Mouse (Mus musculus): ENCODE data around the gene Nup107. TPM values are rescaled to one million over a fixed set of nuclear protein-coding genes. Genes with fewer than 3 reads are reported as not detected.
A peak's percentile ranks its signal among the peaks of the same experiment; 100 is the strongest.

Gene Nup107
- polyA plus RNA-seq, 1 experiment from 2014 or later = 97.7 TPM

GRCm38 (mm10) chr10:117799806-117800205 lies 7.3 kb upstream of the Nup107 start:
- Histone ChIP-seq H3K4me1 (replicated peaks) (peaks cover 4% of the 10 kb centered on the region; the same call in 1 of the 2 replicates), H3K4me2 (no peak overlapping the region), H3K4me3 (replicated peaks) (no peak overlapping the region), H3K36me3 (no peaks in the 10 kb centered on the region), H3K9me3 (peaks cover 3% of the 10 kb centered on the region; the same call in 1 of the 2 replicates), H3K27ac (peak overlapping the region; percentile 84), H3K27me3 (no peaks in the 10 kb centered on the region), H3K9ac (replicated peaks) (no peak overlapping the region)
- ATAC-seq (ENCODE audit: insufficient number of reproducible peaks, insufficient read depth, low FRiP score, low TSS enrichment, low read depth) = no peak
- WGBS = 86% methylated on average over 11 of the region's 11 CpGs

DNA sequence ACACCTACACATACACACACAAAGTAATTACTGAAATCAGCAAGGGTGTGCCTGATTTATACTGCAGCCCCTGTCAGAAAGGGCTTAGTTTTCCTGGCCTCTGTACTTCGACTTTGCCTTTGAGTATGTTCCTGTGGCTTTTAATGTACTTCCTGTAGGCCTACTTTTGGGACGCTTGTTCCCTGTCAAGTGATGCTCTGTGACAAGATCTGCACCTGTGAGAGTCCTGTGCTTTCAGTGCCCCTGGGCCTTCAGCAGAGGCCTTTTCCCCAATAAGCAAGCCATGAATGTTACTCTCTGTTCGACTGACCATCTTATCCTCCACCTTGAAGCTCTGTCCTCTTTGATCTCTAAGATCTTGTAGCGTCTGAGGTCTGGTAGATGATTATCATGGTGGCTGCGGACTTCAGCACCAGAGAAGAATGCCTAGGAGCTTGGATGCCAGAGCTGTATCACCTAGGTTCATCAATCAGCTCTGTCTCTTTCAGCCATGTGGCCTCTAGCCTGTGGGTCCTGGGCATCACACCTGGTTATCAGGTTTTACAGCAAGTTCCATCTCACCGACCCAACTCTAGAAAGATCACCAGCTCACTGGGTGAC lies 6.0 kb upstream of the Nup107 start:
- Histone ChIP-seq H3K9ac (replicated peaks) (no peak overlapping the region), H3K27ac (0 out of 2 replicates have a peak overlapping the region, but pooled peaks have one; percentile 54), H3K4me3 (replicated peaks) (no peak overlapping the region), H3K9me3 (peaks cover 3% of the 10 kb centered on the region; the same call in 1 of the 2 replicates), H3K4me2 (no peak overlapping the region), H3K36me3 (no peaks in the 10 kb centered on the region), H3K4me1 (replicated peaks) (peaks cover 4% of the 10 kb centered on the region; the same call in 1 of the 2 replicates), H3K27me3 (no peaks in the 10 kb centered on the region)
- 69% methylated on average over 6 of the region's 6 CpGs for WGBS
- ATAC-seq (ENCODE audit: insufficient number of reproducible peaks, insufficient read depth, low FRiP score, low TSS enrichment, low read depth) = no peak

DNA sequence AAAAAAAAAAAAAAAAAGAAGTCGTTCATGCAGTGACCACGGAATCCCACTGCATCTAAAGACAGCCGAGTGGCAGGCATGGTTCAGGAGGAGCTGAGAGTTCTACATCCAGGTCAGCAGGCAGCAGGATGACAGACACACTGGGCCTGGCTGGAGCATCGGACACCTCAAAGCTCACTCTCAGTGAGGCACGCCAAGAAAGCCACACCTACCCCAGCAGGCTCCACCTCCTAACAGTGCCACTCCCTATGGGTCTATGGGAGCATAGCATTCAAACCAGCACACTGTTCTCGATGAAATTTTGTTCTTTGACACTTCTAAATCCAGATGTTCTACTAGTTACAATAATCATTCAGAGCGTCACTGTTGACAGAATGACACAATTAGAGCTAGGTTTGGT lies 5.2 kb upstream of the Nup107 start:
- no peaks in the 10 kb centered on the region for H3K27me3 ChIP-seq
- no peak overlapping the region for H3K4me3 ChIP-seq (replicated peaks)
- H3K9ac ChIP-seq (replicated peaks) = no peak overlapping the region
- 76% methylated on average over 7 of the region's 7 CpGs for WGBS
- H3K4me2 ChIP-seq = no peak overlapping the region
- H3K9me3 ChIP-seq = peaks cover 3% of the 10 kb centered on the region; the same call in 1 of the 2 replicates
- H3K27ac ChIP-seq = no peak overlapping the region
- H3K36me3 ChIP-seq = no peaks in the 10 kb centered on the region
- ATAC-seq (ENCODE audit: insufficient number of reproducible peaks, insufficient read depth, low FRiP score, low TSS enrichment, low read depth) = no peak
- H3K4me1 ChIP-seq (replicated peaks) = peaks cover 4% of the 10 kb centered on the region; the same call in 1 of the 2 replicates

- no peak overlapping the region for H3K27ac ChIP-seq
- H3K4me3 ChIP-seq (replicated peaks) = no peak overlapping the region
- 88% methylated on average over 12 of the region's 12 CpGs for WGBS
- H3K9ac ChIP-seq (replicated peaks) = no peak overlapping the region
- no peak for ATAC-seq (ENCODE audit: insufficient number of reproducible peaks, insufficient read depth, low FRiP score, low TSS enrichment, low read depth)
- peaks cover 3% of the 10 kb centered on the region; the same call in 1 of the 2 replicates for H3K9me3 ChIP-seq
- H3K27me3 ChIP-seq = no peaks in the 10 kb centered on the region
- no peaks in the 10 kb centered on the region for H3K36me3 ChIP-seq
- H3K4me1 ChIP-seq (replicated peaks) = peaks cover 4% of the 10 kb centered on the region; the same call in 1 of the 2 replicates
- H3K4me2 ChIP-seq = no peak overlapping the region
Measured at GRCm38 (mm10) chr10:117797106-117797505, 4.6 kb upstream of the Nup107 start.

DNA sequence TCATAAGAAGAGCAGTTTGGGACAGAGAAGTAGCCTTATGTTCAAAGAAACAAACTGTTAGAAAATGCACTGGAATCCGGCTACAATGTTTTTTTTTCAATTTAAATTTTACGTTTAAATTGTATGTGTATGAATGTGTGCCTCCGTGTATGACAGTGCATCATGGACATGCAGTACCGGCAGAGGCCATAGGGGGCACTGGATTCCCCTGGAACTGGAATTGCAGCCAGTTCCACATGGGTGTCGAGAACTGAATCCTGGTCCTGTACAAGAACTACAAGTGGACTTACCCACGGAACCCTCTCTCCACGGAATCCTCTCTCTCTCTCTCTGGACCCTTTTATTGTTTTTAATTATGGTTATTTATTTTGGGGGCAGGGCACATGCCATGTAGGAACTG lies 3.7 kb upstream of the Nup107 start:
- Histone ChIP-seq H3K4me3 (replicated peaks) (no peak overlapping the region), H3K4me1 (replicated peaks) (peaks cover 11% of the 10 kb centered on the region), H3K27me3 (no peaks in the 10 kb centered on the region), H3K9ac (replicated peaks) (no peak overlapping the region), H3K9me3 (peaks cover 3% of the 10 kb centered on the region; the same call in 1 of the 2 replicates), H3K36me3 (no peaks in the 10 kb centered on the region), H3K27ac (no peak overlapping the region), H3K4me2 (no peak overlapping the region)
- no peak for ATAC-seq (ENCODE audit: insufficient number of reproducible peaks, insufficient read depth, low FRiP score, low TSS enrichment, low read depth)
- 91% methylated on average over 7 of the region's 7 CpGs for WGBS

DNA sequence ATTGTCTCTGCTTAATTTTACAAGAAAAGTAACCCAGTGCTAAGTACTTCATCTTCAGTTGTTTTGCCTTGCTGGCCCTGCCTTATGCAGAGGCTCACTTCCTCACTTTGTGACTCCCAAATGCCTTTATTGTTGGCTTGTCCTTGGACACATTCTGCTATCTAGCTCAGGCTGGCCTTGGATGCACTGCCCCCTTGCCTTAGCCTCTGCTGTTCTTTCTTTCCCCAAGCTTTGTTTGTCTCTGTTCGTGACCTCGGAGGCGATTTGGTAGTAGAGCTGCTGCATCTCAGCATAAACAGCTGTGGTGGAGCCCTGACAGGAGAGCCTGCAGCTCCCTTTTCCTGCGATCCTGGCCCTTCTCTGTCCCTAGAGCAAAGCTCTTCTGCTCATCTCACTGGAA lies 2.7 kb upstream of the Nup107 start:
- H3K27me3 ChIP-seq = no peaks in the 10 kb centered on the region
- H3K9me3 ChIP-seq = peaks cover 3% of the 10 kb centered on the region; the same call in 1 of the 2 replicates
- no peak overlapping the region for H3K4me3 ChIP-seq (replicated peaks)
- ATAC-seq (ENCODE audit: insufficient number of reproducible peaks, insufficient read depth, low FRiP score, low TSS enrichment, low read depth) = no peak
- H3K27ac ChIP-seq = no peak overlapping the region
- WGBS = 73% methylated on average over 4 of the region's 4 CpGs
- H3K9ac ChIP-seq (replicated peaks) = no peak overlapping the region
- peaks cover 18% of the 10 kb centered on the region for H3K4me1 ChIP-seq (replicated peaks)
- peaks cover 2% of the 10 kb centered on the region; the same call in 1 of the 2 replicates for H3K36me3 ChIP-seq
- no peak overlapping the region for H3K4me2 ChIP-seq

- Histone ChIP-seq H3K4me3 (replicated peaks) (peak overlapping the region; percentile 87; the same call in 1 of the 2 replicates), H3K4me1 (replicated peaks) (peaks cover 15% of the 10 kb centered on the region), H3K27ac (peak overlapping the region; percentile 80), H3K27me3 (no peaks in the 10 kb centered on the region), H3K4me2 (peak overlapping the region; percentile 53), H3K36me3 (peaks cover 8% of the 10 kb centered on the region; the same call in 1 of the 2 replicates), H3K9ac (replicated peaks) (no peak overlapping the region), H3K9me3 (peaks cover 3% of the 10 kb centered on the region; the same call in 1 of the 2 replicates)
- no peak for ATAC-seq (ENCODE audit: insufficient number of reproducible peaks, insufficient read depth, low FRiP score, low TSS enrichment, low read depth)
- 75% methylated on average over 11 of the region's 11 CpGs for WGBS
Measured at GRCm38 (mm10) chr10:117793436-117794030, 1.0 kb upstream of the Nup107 start.

DNA sequence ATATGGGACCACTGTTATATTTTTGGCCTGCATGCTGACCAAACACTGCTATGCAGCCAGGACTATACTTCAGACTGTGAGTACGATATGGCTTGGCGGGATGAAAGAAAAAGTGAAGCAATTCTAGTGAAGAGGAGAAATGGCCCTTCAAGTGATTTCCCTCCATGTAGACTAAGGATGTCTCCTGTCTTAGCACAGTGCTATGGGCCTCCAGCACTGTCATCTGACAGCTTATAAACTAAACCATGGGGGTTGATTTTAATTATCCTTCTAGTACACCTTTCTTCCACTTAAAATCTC lies 1.4 kb downstream of the Nup107 start:
- Histone ChIP-seq H3K9me3 (no peaks in the 10 kb centered on the region; the same call in 1 of the 2 replicates), H3K9ac (replicated peaks) (peak overlapping the region; percentile 81; the same call in 1 of the 2 replicates), H3K4me2 (peak overlapping the region; percentile 74), H3K4me1 (replicated peaks) (peaks cover 15% of the 10 kb centered on the region), H3K27ac (no peak overlapping the region), H3K4me3 (replicated peaks) (peak overlapping the region; percentile 87), H3K36me3 (peaks cover 28% of the 10 kb centered on the region), H3K27me3 (no peaks in the 10 kb centered on the region)
- ATAC-seq (ENCODE audit: insufficient number of reproducible peaks, insufficient read depth, low FRiP score, low TSS enrichment, low read depth) = no peak
- WGBS = 90% methylated on average over 2 of the region's 2 CpGs

DNA sequence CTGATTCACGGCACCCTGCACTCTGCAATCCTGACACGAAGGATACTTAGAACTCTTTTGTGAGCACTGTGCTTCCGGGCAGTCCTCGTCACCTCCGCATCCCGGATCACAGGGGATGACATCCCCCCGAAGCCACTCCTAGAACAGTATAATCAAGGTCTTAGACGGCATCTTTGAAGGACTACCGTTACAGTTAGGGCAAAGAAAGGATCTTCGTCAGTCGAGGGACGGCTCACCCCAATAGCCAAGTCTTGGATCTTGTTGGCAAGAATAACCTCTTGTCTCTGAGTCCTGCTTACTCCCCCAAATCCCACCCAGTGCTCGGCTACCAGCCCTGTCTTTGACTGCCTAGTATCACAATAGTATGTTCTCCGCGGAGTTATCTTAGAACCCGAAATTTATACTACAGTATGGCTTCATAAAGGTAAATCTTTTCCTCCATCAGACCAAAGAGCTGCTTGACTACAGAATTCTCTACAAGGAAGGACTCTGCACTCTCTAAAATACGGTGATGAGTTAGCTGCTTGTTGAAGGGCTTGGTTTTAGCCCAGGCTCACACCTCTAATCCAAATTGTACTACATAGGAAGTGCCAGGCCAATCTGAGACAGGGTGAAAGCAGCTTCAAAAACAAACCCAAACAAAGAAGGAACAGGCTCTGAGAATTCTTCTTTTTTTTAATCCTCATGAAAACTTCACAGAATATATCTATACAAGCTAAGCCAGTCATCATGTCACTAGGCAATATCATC lies 1.9 kb downstream of the Nup107 start:
- no peaks in the 10 kb centered on the region for H3K27me3 ChIP-seq
- H3K4me2 ChIP-seq = peak overlapping the region; percentile 74; the same call in 1 of the 2 replicates
- peaks cover 15% of the 10 kb centered on the region for H3K4me1 ChIP-seq (replicated peaks)
- H3K9me3 ChIP-seq = no peaks in the 10 kb centered on the region
- no peak for ATAC-seq (ENCODE audit: insufficient number of reproducible peaks, insufficient read depth, low FRiP score, low TSS enrichment, low read depth)
- H3K27ac ChIP-seq = no peak overlapping the region
- H3K36me3 ChIP-seq = peaks cover 33% of the 10 kb centered on the region
- no peak overlapping the region for H3K9ac ChIP-seq (replicated peaks)
- no peak overlapping the region for H3K4me3 ChIP-seq (replicated peaks)
- 93% methylated on average over 17 of the region's 17 CpGs for whole genome bisulfite sequencing

GRCm38 (mm10) chr10:117790011-117790410 lies 2.5 kb downstream of the Nup107 start:
- peaks cover 15% of the 10 kb centered on the region for H3K4me1 ChIP-seq (replicated peaks)
- no peak overlapping the region for H3K4me2 ChIP-seq
- H3K9me3 ChIP-seq = no peaks in the 10 kb centered on the region
- peaks cover 39% of the 10 kb centered on the region for H3K36me3 ChIP-seq
- WGBS = 84% methylated on average over 1 of the region's 1 CpGs
- no peak overlapping the region for H3K4me3 ChIP-seq (replicated peaks)
- H3K9ac ChIP-seq (replicated peaks) = no peak overlapping the region
- no peak overlapping the region for H3K27ac ChIP-seq
- H3K27me3 ChIP-seq = no peaks in the 10 kb centered on the region
- ATAC-seq (ENCODE audit: insufficient number of reproducible peaks, insufficient read depth, low FRiP score, low TSS enrichment, low read depth) = no peak

DNA sequence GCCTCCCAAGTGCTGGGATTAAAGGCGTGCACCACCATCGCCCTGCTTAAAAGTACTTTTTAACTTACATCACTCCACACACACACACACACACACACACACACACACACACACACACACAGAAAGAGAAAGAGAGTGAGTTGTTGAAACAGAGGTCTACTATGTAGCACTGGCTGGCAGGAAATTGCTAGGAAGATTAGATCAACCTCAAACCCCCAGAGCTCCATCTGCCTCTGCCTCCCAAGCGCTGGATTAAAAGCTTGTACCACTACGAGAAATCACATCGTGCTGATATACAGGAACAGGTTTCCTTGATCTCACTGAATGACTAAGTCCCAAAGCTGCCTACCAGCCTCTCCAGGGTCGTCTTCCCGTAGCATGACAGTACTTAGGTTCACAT lies 7.9 kb downstream of the Nup107 start:
- Histone ChIP-seq H3K4me1 (replicated peaks) (no peaks in the 10 kb centered on the region), H3K27ac (no peak overlapping the region), H3K4me2 (no peak overlapping the region), H3K9me3 (no peaks in the 10 kb centered on the region), H3K9ac (replicated peaks) (no peak overlapping the region), H3K36me3 (peaks cover 83% of the 10 kb centered on the region), H3K27me3 (no peaks in the 10 kb centered on the region), H3K4me3 (replicated peaks) (no peak overlapping the region)
- 97% methylated on average over 7 of the region's 7 CpGs for WGBS
- ATAC-seq (ENCODE audit: insufficient number of reproducible peaks, insufficient read depth, low FRiP score, low TSS enrichment, low read depth) = no peak
